Mouse (Mus musculus) stomach, postnatal 0 days (tissue): ENCODE data around the gene Ift88. TPM values are rescaled to one million over a fixed set of nuclear protein-coding genes. Genes with fewer than 3 reads are reported as not detected.
A peak's percentile ranks its signal among the peaks of the same experiment; 100 is the strongest.
"Not testable (repeated sequence)": the region's sequence is repeated elsewhere in the genome, so short reads cannot be mapped to it uniquely, and the experiment has no call there.

ENCODE experiments used
- ATAC-seq: fragments of 200-750 bp; cut with Nextera tagmentation; 2 replicates; pipeline ENCODE4 v1.8.0; 2017; ENCODE audit not compliant: low FRiP score, low TSS enrichment
- DNase-seq: peaks from one replicate; pipeline ENCODE4 v3.0.0-alpha.2; 2016; ENCODE audit warnings: low spot score
- H3K27ac ChIP-seq: fragments of 300-500 bp; sonication (generic); replicated peaks from 2 replicates; pipeline ENCODE4 v1.5.1; 2014; ENCODE audit warnings: mild to moderate bottlenecking, control low read depth
- H3K27me3 ChIP-seq: fragments of 300-500 bp; sonication (generic); 2 replicates; pipeline ENCODE4 v1.6.1; 2014; ENCODE audit warnings: low read length; ENCODE audit not compliant: control insufficient read depth, insufficient read depth
- H3K36me3 ChIP-seq: fragments of 300-500 bp; sonication (generic); 2 replicates; pipeline ENCODE4 v1.6.1; 2014; ENCODE audit warnings: low read length, mixed read lengths; ENCODE audit not compliant: control insufficient read depth, insufficient read depth
- H3K4me1 ChIP-seq: fragments of 300-500 bp; sonication (generic); replicated peaks from 2 replicates; pipeline ENCODE4 v1.6.1; 2014; ENCODE audit warnings: antibody characterized with exemption; ENCODE audit not compliant: control insufficient read depth, insufficient read depth
- H3K4me2 ChIP-seq: fragments of 300-500 bp; sonication (generic); replicated peaks from 2 replicates; pipeline ENCODE4 v1.6.1; 2014; ENCODE audit warnings: low read depth, mild to moderate bottlenecking, control low read depth, moderate library complexity
- H3K4me3 ChIP-seq: fragments of 300-500 bp; sonication (generic); 2 replicates; pipeline ENCODE4 v1.5.1; 2014; ENCODE audit warnings: low read depth, low read length, control low read depth
- H3K9ac ChIP-seq: fragments of 300-500 bp; sonication (generic); 2 replicates; pipeline ENCODE4 v1.6.1; 2014; ENCODE audit warnings: mild to moderate bottlenecking, low read length, control low read depth, mixed read lengths
- H3K9me3 ChIP-seq: fragments of 300-500 bp; sonication (generic); 2 replicates; pipeline ENCODE4 v1.6.1; 2016; ENCODE audit warnings: low read length; ENCODE audit not compliant: control insufficient read depth
- CTCF ChIP-seq: IDR thresholded peaks from 2 replicates; pipeline ENCODE4 v1.5.1; 2016; ENCODE audit warnings: antibody characterized with exemption, low read depth, mild to moderate bottlenecking, moderate library complexity
- EP300 ChIP-seq: optimal IDR thresholded peaks from 2 replicates; pipeline ENCODE3; 2016; ENCODE audit warnings: antibody characterized with exemption
- WGBS: fragments of 180-500 bp; shearing (Covaris S2); extraction: QIAGEN DNeasy Blood & Tissue Kit; methylation state at CpG from one replicate; pipeline ENCODE4 v1.1.7; 2014; 5-methylcytosine and 5-hydroxymethylcytosine counted together
- polyA plus RNA-seq: library from polyadenylated mRNA; unstranded; fragments of >200 nt; fragmentation: Nextera tagmentation; extraction: Ambion mirVana; gene quantifications from 2 replicates; pipeline ENCODE4 v1.2.1, GENCODE M21; 2015

Ift88 gene
- polyA plus RNA-seq, 1 experiment from 2014 or later = 5.5 TPM

DNA sequence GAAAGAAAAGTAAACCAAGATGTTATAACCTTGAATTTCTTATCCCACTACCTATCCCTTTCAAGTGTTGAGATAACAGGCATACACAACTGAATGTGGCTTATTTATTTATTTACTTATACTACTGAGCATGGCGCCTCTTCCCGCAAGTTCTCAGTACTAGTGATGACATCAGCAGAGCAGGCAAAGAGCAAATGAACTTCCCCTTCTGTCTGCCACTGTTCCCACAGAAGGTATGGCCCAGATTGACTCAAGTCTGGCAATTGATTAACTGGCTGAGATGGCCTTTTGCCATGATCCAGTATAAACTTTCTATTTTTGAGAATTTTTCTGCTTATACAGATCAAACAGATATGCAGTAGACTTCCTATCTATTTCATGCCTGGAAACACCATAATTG is 6.7 kb upstream of the Ift88 start:
- H3K27me3 ChIP-seq = no peaks in the 10 kb centered on the region
- no peaks in the 10 kb centered on the region for H3K36me3 ChIP-seq
- H3K4me1 ChIP-seq = no peaks in the 10 kb centered on the region
- no peak overlapping the region for H3K4me2 ChIP-seq
- TF ChIP-seq EP300 (no peak), CTCF (no peak)
- H3K9ac ChIP-seq = no peak overlapping the region
- no peak overlapping the region for H3K27ac ChIP-seq
- H3K9me3 ChIP-seq = no peaks in the 10 kb centered on the region
- 78% methylated on average over 2 of the region's 2 CpGs for WGBS
- DNase-seq = no peak
- ATAC-seq = no peak
- H3K4me3 ChIP-seq = no peak overlapping the region

DNA sequence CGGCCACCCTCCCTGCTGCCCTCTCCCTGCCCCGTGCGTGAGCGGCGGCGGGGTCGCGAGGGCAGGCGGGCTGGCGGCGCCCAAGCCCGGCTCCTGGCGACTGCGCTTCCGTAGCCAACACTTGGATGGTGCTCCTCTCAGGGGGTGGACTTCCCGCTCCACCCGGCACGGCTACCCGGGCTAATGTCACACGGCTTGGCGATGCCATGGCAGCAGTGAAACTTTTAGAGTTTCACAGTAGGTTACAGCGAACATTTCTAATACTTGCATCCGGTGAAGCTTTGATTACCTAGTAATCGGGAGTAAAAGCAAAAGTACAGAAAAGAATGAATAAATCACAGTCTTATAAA is 325 bp downstream of the Ift88 start:
- H3K27me3 ChIP-seq = no peaks in the 10 kb centered on the region
- peak overlapping the region; percentile 86 for H3K4me3 ChIP-seq
- H3K4me1 ChIP-seq = no peaks in the 10 kb centered on the region
- H3K4me2 ChIP-seq = peak overlapping the region; percentile 82
- H3K9ac ChIP-seq = peak overlapping the region; percentile 81
- ATAC-seq (no peak; the same call in 1 of the 2 replicates), DNase-seq (no peak)
- WGBS = under 1% methylated on average over 24 of the region's 24 CpGs
- no peak for TF ChIP-seq CTCF
- TF ChIP-seq EP300 = no peak
- 0 out of 2 replicates have a peak overlapping the region, but pooled peaks have one; percentile 25 for H3K27ac ChIP-seq
- H3K36me3 ChIP-seq = no peaks in the 10 kb centered on the region
- H3K9me3 ChIP-seq = no peaks in the 10 kb centered on the region

DNA sequence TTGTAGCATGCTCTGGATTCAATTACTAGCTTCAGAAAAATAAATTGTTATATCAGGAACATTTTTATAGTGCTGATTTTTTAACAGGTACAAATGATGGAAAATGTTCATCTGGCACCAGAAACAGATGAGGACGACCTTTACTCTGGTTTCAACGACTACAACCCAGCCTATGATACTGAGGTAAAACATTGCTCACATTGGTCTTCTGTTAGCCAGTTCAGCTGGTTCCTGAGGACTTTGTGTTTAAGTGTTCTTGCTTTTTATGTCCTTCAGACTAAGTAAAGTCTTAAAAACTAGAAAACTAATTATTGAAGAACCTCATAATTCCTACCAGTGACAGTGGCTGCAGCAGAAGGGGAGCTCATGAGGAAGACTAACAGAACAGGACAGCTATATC is 6.6 kb downstream of the Ift88 start:
- Histone ChIP-seq H3K27me3 (no peaks in the 10 kb centered on the region), H3K4me3 (no peak overlapping the region), H3K4me1 (no peaks in the 10 kb centered on the region), H3K4me2 (no peak overlapping the region), H3K9me3 (no peaks in the 10 kb centered on the region), H3K9ac (no peak overlapping the region), H3K36me3 (no peaks in the 10 kb centered on the region), H3K27ac (no peak overlapping the region)
- 78% methylated on average over 2 of the region's 2 CpGs for WGBS
- TF ChIP-seq EP300 (no peak), CTCF (no peak)
- no peak for ATAC-seq
- DNase-seq = no peak

DNA sequence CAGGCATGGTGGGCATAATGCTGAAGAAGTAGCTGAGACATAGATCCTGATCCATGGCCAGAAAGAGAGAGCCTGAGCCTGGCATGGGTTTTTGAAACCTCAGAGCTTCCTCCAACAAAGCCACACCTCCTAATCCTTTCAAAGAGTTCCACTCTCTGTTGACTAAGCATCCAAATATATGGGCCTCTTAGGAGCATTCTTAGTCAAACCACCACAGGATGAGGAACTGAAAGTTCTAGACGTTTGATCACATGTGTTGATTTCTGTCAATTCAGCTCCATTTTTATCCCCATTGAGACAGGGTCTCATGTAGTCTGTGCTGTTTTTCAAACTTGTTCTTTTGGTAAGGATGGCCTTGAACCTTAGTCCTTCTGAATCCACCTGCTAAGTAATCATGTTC is 28.7 kb downstream of the Ift88 start:
- H3K4me3 ChIP-seq = no peak overlapping the region
- ATAC-seq (no peak), DNase-seq (no peak)
- H3K4me2 ChIP-seq = no peak overlapping the region
- no peaks in the 10 kb centered on the region for H3K27me3 ChIP-seq
- H3K4me1 ChIP-seq = no peaks in the 10 kb centered on the region
- H3K9me3 ChIP-seq = no peaks in the 10 kb centered on the region
- 77% methylated on average over 1 of the region's 1 CpGs for WGBS
- TF ChIP-seq EP300 (no peak), CTCF (no peak)
- 0 out of 2 replicates have a peak, but pooled peaks cover 3% of the 10 kb centered on the region for H3K36me3 ChIP-seq
- H3K27ac ChIP-seq = no peak overlapping the region
- no peak overlapping the region for H3K9ac ChIP-seq

DNA sequence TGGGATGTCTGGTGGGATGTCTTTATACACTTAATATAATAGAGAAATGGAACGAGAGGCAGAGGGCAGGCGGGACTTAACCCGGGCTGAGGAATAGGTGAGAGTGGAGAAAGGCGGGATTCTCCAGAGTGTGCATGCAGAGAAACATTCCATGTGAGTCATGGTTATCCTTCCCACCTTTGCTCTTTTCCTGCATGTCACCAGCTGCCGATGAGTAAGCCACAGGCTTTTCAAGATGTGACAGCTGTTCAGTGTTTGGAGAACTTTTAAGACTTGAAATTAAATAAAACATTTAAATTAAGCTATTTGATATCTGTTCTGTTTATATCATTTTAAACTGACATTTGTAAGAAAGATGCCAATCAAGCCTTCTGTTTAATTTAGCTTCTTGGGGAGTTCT is 36.0 kb downstream of the Ift88 start:
- Histone ChIP-seq H3K4me3 (no peak overlapping the region), H3K27ac (no peak overlapping the region), H3K36me3 (no peaks in the 10 kb centered on the region), H3K9me3 (no peaks in the 10 kb centered on the region), H3K4me2 (no peak overlapping the region), H3K27me3 (no peaks in the 10 kb centered on the region), H3K4me1 (no peaks in the 10 kb centered on the region), H3K9ac (no peak overlapping the region)
- ATAC-seq = no peak
- TF ChIP-seq EP300 (no peak), CTCF (no peak)
- no peak for DNase-seq
- 55% methylated on average over 5 of the region's 5 CpGs for WGBS

DNA sequence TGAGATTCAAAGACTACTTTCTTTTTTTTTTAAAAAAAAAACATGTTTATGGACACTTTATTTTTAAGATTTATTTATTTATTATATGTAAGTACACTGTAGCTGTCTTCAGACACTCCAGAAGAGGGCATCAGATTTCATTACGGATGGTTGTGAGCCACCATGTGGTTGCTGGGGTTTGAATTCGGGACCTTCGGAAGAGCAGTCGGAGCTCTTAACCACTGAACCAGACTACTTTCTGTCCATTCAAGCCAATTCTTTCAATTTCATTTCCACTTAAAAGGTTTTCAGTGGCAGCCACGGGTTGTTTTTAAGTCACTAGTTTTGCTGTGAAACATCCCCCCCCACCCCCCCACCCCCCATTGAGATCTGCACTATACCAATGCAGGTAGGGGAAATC is 36.5 kb downstream of the Ift88 start:
- 72% methylated on average over 5 of the region's 5 CpGs for WGBS
- DNase-seq, H3K9ac ChIP-seq: not testable (repeated sequence)

More for the DNA sequence above, 36.5 kb downstream of the Ift88 start:
- not testable (repeated sequence) for H3K4me1 ChIP-seq, H3K4me2 ChIP-seq, H3K4me3 ChIP-seq, H3K27ac ChIP-seq, H3K27me3 ChIP-seq, H3K9me3 ChIP-seq, ATAC-seq, H3K36me3 ChIP-seq
